Mouse (Mus musculus) spleen, postnatal 4 days (tissue): ENCODE results near the gene Mettl3.

Experiments used
- DNase-seq, 2 experiments: peaks; one replicate each; pipeline ENCODE4 v3.0.0; 2022; ENCODE audit warnings: low spot score in 2 of 2

Mettl3 gene

DNA sequence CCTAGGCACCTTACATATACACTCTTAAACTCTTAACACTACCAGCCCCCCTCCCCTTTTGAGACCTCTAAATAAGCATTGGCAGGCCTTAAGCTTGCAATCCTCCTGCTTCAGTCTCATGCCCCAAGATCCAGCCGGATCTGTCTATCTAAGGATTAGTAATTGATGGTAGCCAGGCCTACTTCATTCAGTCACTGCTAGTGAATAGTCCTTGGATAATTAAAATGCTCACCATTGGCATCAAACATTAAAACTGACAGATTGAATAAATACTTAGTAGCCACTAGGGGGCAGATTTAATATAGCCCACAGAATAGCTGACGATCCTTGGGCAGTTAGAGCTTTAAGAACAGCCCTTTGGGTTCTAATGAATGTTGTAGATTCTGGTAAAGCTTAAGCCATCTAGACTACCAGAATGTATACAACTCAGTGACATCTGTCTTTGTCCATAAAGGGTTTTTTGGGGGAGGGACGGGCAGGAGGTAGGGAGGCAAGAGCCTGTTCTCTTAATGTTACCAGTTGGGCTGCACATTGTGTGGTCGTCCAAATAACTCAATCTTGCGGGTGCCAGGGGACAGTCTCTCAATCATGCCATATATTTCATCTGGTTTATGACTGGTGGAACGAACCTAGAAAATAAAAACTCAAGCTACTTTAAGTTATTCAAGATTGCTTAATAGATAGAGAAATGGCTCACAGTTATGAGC, 9.2 kb downstream of the Mettl3 start:
- no peak for DNase-seq

DNA sequence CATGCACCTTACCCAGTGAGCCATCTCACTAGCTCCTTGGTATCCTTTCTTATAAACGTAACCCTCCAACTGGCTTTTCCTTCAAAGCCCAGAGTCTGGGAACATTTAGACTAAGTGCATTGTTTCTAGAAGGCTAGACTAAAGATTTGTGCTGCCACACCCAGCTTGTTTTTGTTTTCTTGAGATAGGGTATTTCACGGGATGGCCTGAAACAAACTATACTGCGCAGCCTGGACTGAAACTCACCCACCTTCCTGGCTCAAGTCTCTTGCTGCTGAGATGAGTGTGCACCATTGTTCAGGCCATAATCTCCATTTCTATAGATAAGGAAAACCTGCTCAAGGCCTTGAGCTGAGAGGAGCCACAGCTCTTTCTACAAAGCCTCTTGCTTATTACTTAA, 20.7 kb downstream of the Mettl3 start:
- DNase-seq: no peak

DNA sequence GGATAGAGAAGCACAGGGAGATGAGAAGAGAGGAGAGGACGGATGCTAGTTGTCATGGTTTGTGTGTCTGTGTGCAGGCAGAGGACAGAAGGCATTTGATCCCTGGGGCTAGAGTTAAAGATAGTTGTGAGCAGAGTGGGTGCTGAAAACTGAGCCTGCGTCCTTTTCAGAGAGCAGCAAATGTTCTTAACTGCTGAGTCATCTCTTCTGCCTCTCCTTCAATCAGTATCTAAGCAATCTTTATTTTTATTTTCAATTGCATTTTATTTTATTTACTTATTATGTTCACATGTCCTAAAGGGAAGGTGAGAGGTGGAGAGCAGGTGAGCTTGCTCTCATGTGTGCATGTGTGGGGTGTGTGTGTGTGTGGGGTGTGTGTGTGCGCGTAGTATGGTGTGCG, 21.3 kb downstream of the Mettl3 start:
- no peak for DNase-seq

DNA sequence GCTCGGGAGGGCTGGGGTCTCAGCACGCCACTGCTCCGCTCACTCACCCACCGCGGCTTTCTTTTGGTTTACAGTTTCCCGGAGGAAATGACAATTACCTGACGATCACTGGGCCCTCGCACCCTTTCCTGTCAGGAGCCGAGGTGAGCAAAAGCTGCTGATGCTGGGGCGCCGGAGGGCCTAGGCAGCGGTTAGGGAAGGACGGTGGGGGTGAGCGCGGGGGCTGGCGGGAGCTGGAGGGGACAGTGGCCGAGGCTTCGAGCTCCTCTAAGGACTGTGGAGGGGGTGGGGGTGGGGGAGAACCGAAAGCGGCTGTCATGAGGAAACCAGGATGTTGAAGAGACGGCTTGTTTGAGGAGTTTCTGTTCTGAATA, 25.2 kb downstream of the Mettl3 start:
- no peak for DNase-seq

DNA sequence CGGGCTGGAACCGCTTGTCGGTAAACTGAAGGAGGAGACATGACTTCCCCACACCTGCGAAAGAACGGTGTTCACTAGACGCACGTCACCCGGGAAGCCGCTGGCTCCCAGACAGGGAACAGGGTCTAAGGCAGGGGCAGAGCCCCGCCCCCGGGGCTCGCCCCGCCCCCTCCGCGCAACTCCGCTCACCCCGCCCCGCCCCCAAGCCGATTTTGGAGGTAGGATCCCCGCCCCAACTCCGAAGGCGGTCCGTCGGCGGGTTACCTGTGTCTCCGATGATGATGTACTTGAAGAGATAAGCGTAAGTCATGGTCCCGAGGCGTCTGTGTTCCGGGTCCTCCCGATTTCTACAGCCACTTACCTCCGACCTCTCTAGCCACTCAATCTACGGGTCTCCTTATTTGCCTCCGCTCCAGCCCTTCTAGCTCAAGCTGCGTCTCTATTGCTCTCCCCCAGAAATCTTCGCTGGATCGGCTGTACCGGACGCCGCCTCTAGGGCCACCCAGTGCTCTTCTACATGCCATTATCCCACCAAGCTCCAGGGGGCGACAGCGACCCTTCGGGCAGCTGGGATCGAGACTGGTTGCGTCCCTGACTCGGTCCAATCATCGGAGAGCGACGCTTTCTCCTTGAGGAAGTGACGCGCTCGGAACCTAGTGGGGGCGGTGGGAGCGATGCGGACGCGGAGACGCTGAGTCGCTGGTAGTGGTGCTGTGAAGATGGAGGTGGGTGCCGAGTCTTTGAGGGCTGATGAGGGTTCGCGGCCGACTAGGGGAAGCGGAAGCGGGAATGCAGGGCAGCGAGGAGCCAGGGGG, 25.8 kb downstream of the Mettl3 start, which contains the start of the genes Tox4 and Rab2b:
Gene Tox4, plus strand, starts transcription at position 215 of the 815 bp plus-strand sequence.
Gene Rab2b, minus strand, starts transcription at position 614 of the 815 bp plus-strand sequence.
- peak; percentile 98 to 99 for DNase-seq

DNA sequence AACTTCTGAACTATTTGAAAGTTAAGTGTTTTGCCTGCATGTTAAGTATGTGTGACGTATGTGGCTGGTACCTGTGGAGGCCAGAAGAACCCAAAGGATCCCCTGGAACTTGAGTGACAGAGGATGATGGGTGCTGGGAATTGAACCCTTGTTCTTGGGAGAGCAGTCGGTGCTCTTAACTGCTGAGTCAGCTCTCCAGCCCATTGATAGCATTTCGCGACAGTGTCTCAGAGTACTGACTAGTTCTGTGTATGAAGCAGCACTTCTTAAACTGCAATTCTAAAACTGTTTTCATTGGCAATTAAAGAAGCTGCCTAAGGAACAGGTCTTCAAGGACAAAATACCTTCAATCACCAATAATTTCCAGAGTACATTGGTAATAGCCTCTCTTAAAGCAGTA, 27.7 kb downstream of the Mettl3 start:
- DNase-seq: no peak

DNA sequence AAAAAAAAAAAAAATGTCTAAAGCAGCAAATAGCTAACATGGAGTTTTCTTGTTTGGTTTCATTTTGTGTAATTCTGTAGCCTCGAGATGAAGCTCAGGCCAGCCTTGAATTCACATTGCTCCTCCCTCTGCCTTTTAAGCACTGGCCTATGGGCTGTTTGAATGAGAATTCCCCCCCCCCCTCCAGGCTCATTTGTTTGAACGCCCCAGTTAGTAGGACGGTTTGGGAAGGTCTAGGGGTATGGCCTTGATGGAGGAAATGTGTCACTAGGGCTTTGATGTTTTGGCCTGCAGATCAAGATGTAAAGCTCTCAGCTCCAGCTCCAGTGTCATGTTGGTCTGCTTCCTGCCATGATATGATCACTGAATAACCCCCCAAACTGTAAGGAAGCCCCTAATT, 32.1 kb downstream of the Mettl3 start:
- no peak for DNase-seq

DNA sequence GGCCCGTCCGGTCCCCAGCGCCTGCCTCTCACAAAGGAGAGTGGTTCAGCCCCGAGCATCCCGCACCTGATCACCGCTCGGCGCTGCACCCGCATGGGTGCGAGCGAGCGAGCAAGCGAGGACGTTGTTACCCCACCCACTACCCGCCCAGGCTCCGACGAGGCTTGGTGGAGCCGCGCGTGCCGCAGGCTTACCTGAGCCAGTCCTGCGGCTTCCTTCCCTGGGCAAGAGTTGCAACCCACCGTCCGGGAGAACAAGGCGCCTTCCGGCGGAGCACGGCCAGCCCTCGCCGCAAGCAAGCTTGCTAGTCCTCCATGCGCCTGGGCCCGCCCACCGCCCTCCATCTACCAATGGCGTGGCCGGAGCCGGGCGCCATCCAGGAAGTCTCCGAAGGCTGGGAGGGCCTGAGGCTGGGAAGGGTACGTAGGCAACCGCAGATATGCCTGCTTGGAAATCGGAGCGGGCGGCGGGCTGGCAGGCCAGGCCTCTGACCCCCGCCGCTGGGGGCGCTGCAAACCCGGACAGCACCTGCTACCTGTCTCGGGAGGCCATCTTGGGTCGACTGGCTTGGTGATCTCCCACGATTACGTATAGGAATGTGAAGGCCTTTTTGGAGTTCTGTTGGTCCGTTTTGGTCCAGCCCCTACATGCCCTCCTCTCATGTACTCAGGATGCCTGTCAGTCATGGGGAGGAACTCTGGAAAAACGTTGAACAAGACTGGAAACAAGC, 47.3 kb downstream of the Mettl3 start, which contains the start of gene Chd8:
Gene Chd8, minus strand, starts transcription at position 297 of the 730 bp plus-strand sequence.
- peak; percentile 99 to 100 for DNase-seq

DNA sequence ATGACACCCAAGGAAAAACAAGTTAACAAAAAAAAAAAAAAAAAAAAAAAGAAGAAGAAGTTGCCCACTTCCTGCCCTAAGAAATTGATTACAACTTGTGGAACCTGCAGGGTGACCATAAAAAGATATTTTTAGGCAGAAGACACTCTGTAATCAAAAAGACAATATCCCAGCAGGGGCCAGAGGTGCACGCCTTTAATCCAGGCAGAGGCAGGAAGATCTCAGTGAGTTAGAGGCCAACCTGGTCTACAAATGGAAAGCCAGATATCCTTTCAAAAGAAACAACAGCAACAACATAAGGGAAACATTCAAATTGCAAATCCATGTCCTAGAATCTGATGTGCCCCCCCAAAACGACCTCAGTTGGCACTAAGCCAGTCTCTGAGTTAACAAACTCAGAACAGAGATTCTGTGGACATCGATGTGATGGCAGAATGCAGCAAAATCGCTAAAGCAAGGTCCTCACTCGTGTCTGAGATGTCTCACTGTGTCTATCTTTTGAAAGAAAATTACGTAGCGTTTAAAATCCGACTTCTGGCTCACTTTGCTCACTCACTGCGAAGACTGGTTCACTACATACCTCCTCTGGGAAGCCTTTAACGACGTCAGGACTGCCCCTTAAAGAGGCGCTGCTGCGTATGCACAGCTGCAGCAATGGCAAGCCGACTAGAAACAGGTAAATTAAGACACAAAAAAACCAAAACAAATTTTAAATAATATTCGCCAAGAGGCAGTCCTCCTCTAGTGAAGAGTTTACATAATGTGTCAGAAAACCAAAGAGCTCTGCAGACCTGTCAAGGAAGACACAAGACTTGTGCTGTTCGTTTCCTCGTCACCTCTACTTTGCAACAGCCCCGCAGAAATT, 48.4 kb downstream of the Mettl3 start:
- no peak for DNase-seq

DNA sequence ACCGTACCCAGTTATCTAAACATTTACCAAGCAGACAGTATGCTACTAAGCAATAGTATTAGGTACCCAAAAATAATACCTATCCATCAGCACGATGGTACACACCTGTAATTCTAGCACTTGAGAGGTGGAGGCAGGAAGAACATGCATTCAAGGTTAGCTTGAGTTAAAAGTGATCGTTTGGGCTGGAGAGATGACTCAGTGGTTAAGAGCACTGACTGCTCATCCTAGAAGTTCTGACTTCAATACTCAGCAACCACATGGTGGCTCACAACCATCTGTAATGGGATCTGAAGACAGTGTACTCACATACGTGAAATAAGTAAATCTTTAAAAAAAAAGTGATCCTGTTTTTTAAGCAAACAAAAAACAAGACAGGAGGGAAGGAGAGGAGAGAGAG, 58.8 kb downstream of the Mettl3 start:
- DNase-seq: no peak
